Mouse (Mus musculus) midbrain, embryonic 13.5 days (tissue): Measurements from ENCODE around the gene Ptov1. TPM values are rescaled to one million over a fixed set of nuclear protein-coding genes. Genes with fewer than 3 reads are reported as not detected.

ENCODE experiments used
- ATAC-seq: fragments of 200-750 bp; cut with Nextera tagmentation; 2 replicates; pipeline ENCODE4 v1.8.0; 2017; ENCODE audit warnings: mild to moderate bottlenecking, moderate TSS enrichment, moderate library complexity
- H3K27ac ChIP-seq: fragments of 300-500 bp; sonication (generic); 2 replicates; pipeline ENCODE4 v1.5.1; 2015; ENCODE audit warnings: inconsistent platforms, mild to moderate bottlenecking, moderate library complexity
- H3K27me3 ChIP-seq: fragments of 300-500 bp; sonication (generic); 2 replicates; pipeline ENCODE4 v1.6.1; 2015; ENCODE audit warnings: mild to moderate bottlenecking, inconsistent platforms
- H3K36me3 ChIP-seq: fragments of 300-500 bp; sonication (generic); 2 replicates; pipeline ENCODE4 v1.6.1; 2015; ENCODE audit warnings: mild to moderate bottlenecking, inconsistent platforms
- H3K4me1 ChIP-seq: fragments of 300-500 bp; sonication (generic); replicated peaks from 2 replicates; pipeline ENCODE4 v1.6.1; 2015; ENCODE audit warnings: inconsistent platforms
- H3K4me2 ChIP-seq: fragments of 300-500 bp; sonication (generic); replicated peaks from 2 replicates; pipeline ENCODE4 v1.6.1; 2015; ENCODE audit warnings: moderate library complexity, mild to moderate bottlenecking, inconsistent platforms
- H3K4me3 ChIP-seq: fragments of 300-500 bp; sonication (generic); replicated peaks from 2 replicates; pipeline ENCODE4 v1.5.1; 2015; ENCODE audit warnings: mild to moderate bottlenecking, inconsistent platforms
- H3K9ac ChIP-seq: fragments of 300-500 bp; sonication (generic); replicated peaks from 2 replicates; pipeline ENCODE4 v1.6.1; 2015; ENCODE audit warnings: mild to moderate bottlenecking, inconsistent platforms
- H3K9me3 ChIP-seq: fragments of 300-500 bp; sonication (generic); 2 replicates; pipeline ENCODE4 v1.6.1; 2016; ENCODE audit warnings: mild to moderate bottlenecking, inconsistent platforms
- WGBS: fragments of 180-500 bp; shearing (Covaris S2); methylation state at CpG from one replicate; pipeline ENCODE4 v1.1.7; 2015; 5-methylcytosine and 5-hydroxymethylcytosine counted together
- polyA plus RNA-seq: library from polyadenylated mRNA; unstranded; fragments of >200 nt; fragmentation: Nextera tagmentation; extraction: Ambion mirVana; gene quantifications from 2 replicates; pipeline ENCODE4 v1.2.1, GENCODE M21; 2015

The Ptov1 gene
- 524 and 584 TPM in 2 replicates for polyA plus RNA-seq

DNA sequence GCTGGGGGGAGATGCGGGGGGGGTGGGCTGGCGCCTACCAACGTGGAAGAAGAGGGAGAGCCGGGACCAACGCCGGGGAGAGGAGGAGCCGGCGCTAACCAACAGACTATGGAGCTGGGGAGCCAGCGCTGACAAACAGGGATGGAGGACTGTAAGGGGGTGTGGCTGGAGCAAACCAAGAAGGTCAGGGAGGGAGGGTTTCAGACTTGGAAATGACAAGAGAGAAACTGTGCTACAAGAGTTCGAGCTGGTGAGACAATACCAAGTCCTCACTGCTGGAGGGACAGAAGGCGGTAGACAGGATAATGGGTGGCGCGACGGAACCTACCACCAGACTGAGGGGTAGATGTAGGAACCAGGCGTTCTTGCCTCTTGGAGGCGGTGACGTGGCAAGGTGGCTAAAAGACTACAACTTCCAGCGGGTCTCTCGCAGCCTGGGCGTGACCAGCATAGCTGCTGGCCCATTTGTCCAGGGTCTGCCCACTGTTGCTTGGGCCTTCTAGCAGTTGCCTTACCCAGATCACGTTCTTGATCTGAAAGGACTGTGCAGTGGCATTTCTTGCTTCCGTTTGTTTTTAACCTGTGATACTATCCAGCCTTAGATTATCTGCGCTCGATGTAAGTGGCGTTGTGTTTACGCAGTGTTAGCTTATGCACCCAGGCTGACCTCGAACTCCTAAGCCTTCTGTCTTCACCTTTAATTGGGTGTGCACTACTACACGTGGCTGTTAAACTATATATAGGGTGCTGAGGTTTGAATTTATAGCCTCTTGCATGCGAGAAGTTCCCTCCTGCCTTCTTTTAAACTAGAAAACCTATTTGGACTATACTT, at the start of gene Ptov1:
Gene Ptov1 (minus strand): TSS at position 92 of the 832 bp plus-strand sequence.
- peak; percentile 96 for ATAC-seq
- H3K4me2 ChIP-seq: peak within 1 kb of the TSS; percentile 96
- no peaks in the 10 kb centered on the region for H3K27me3 ChIP-seq
- H3K9ac ChIP-seq: peak within 1 kb of the TSS; percentile 99
- WGBS: 11% methylated on average over 29 of the region's 29 CpGs
- H3K9me3 ChIP-seq: no peaks in the 10 kb centered on the region
- H3K4me3 ChIP-seq: peak within 1 kb of the TSS; percentile 85
- peaks cover 21% of the 10 kb centered on the region for H3K36me3 ChIP-seq
- H3K4me1 ChIP-seq: peaks cover 48% of the 10 kb centered on the region
- H3K27ac ChIP-seq: peak within 1 kb of the TSS; percentile 100

DNA sequence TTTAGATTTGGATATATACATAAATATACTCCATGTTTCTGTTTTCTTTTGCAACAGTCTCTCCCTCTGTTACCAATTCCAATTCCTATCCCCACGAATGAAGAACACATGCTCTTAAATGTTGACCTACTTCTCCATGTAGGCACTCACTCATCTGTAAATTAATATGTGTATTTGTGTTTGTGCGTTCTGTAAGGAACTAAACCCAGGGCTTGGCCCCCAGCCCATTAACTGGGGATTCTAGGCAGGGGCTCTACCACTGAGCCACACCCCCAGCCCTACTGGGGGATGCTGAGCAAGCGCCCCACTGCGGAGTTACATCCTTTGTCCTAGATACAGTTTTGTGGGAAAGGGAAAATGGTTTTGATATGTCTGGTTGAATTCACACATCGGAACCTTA, 49.5 kb upstream of the Ptov1 start:
- H3K4me3 ChIP-seq: no peak overlapping the region
- H3K9me3 ChIP-seq: no peaks in the 10 kb centered on the region
- peaks cover 73% of the 10 kb centered on the region for H3K36me3 ChIP-seq
- no peaks in the 10 kb centered on the region for H3K4me1 ChIP-seq
- no peak overlapping the region for H3K4me2 ChIP-seq
- WGBS: 89% methylated on average over 5 of the region's 5 CpGs
- H3K27ac ChIP-seq: no peak overlapping the region
- H3K9ac ChIP-seq: peak overlapping the region; percentile 45; the same call in 1 of the 2 replicates
- no peaks in the 10 kb centered on the region for H3K27me3 ChIP-seq
- no peak for ATAC-seq

DNA sequence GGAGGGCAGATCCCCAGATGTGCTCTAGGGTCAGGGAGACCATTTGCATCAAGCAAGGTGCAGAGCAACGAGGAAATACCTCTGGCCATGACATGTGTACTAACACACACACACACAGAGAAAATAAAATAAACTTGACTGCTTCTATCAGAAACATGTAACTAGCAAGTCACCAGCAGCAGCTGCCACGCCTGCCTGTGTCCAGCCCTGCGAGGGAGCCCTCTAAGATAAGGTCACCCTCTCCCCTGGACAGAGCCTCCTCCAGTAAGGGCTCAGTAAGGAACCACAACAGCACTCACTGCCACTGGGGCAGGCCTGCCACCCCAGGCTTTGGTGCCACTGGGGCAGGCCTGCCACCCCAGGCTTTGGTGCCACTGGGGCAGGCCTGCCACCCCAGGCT, 48.6 kb upstream of the Ptov1 start:
- Histone ChIP-seq H3K9me3 (no peaks in the 10 kb centered on the region), H3K36me3 (peaks cover 74% of the 10 kb centered on the region), H3K27ac (no peak overlapping the region), H3K9ac (no peak overlapping the region), H3K4me3 (no peak overlapping the region), H3K4me1 (no peaks in the 10 kb centered on the region), H3K4me2 (no peak overlapping the region), H3K27me3 (no peaks in the 10 kb centered on the region)
- 91% methylated on average over 3 of the region's 3 CpGs for WGBS
- no peak for ATAC-seq

DNA sequence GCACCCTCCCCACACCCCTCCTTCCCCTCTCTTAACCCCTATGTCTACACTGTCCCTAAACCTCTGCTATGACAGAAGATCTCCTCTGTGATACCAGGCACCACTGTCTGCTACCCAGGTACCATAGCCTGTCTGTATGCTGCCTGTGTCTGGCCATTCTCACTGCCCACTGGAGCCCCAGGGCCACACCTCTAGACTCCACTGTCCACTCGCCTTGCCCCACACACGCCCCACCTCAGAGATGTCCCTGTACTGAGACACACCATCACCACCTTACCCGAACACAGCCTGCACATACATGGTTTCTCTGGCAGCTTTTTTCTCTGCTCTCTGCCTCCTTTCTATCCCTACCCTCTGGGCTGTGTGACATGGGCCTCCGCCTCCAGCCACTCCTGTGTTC, 47.3 kb upstream of the Ptov1 start:
- Histone ChIP-seq H3K4me2 (no peak overlapping the region), H3K27ac (no peak overlapping the region), H3K9ac (no peak overlapping the region), H3K36me3 (peaks cover 73% of the 10 kb centered on the region), H3K9me3 (no peaks in the 10 kb centered on the region), H3K27me3 (no peaks in the 10 kb centered on the region), H3K4me3 (no peak overlapping the region), H3K4me1 (no peaks in the 10 kb centered on the region)
- WGBS: 97% methylated on average over 4 of the region's 4 CpGs
- ATAC-seq: no peak

DNA sequence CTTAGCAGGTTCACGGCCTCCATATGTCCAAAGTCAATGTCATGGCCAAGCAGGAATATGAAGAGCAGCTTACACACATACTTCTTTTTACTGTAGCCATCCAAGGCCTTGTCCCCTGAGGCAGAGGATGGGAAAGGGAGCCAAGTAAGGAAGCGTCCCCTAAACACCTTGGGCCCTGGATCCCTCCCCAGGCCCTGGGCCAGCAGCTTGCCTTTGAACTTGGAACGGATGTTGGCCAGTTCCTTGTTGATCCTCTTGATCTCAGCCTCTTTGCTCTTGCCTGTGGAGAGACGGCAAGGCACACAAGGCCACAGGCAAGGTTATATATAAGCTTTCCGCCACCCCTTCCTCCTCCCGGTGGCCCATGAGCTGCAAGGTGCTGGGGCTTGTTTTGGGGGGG, 46.6 kb upstream of the Ptov1 start:
- no peak for ATAC-seq
- peaks cover 75% of the 10 kb centered on the region for H3K36me3 ChIP-seq
- H3K27ac ChIP-seq: no peak overlapping the region
- H3K4me2 ChIP-seq: no peak overlapping the region
- no peaks in the 10 kb centered on the region for H3K4me1 ChIP-seq
- WGBS: 90% methylated on average over 6 of the region's 6 CpGs
- H3K27me3 ChIP-seq: no peaks in the 10 kb centered on the region
- no peak overlapping the region for H3K9ac ChIP-seq
- no peaks in the 10 kb centered on the region for H3K9me3 ChIP-seq
- H3K4me3 ChIP-seq: no peak overlapping the region

DNA sequence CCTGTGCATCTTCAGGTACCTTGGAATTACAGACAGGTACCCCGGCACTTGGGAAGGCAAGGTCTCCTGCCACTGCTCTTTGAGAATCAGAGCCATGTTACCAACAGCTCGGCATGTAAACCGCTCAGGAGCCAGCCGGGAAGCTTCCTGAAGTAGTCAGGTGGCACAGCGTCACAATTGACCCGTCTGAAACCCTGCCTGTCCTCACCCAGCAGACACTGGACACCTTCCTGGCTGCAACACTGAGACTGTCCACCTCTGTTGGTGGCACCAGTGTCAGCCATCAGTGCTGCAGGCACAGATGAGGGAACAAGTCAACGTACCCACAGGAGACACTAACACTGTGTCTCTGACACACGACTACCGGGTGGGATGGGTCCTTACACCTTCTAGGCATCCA, 45.7 kb upstream of the Ptov1 start:
- Histone ChIP-seq H3K36me3 (peaks cover 82% of the 10 kb centered on the region), H3K4me3 (no peak overlapping the region), H3K27me3 (no peaks in the 10 kb centered on the region), H3K27ac (no peak overlapping the region), H3K9me3 (no peaks in the 10 kb centered on the region), H3K4me1 (no peaks in the 10 kb centered on the region), H3K4me2 (no peak overlapping the region), H3K9ac (no peak overlapping the region)
- 96% methylated on average over 9 of the region's 9 CpGs for WGBS
- no peak for ATAC-seq

DNA sequence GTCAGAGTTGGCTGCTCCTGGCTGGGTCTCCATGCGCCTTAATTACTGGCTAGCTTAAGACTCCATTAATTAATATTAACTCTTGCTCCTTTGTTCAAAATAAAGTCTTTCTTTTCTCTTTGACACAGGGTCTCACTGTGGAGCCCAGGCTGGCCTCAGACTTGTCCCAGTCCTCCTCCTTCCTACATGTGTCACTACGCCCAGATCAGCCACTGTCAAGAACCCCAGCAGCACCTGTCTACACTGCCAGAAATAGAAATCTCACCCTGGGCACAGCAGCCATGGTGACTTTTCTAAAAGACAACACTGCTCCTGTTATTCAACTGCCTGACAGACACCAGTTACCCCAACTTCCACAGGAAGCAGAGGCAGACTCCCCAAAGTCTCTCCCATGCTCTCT, 44.8 kb upstream of the Ptov1 start:
- no peaks in the 10 kb centered on the region for H3K4me1 ChIP-seq
- no peaks in the 10 kb centered on the region for H3K9me3 ChIP-seq
- no peak overlapping the region for H3K9ac ChIP-seq
- H3K27ac ChIP-seq: no peak overlapping the region
- no peak for ATAC-seq
- H3K27me3 ChIP-seq: no peaks in the 10 kb centered on the region
- H3K4me2 ChIP-seq: no peak overlapping the region
- H3K4me3 ChIP-seq: no peak overlapping the region
- peaks cover 82% of the 10 kb centered on the region for H3K36me3 ChIP-seq
- 95% methylated on average over 2 of the region's 2 CpGs for WGBS

DNA sequence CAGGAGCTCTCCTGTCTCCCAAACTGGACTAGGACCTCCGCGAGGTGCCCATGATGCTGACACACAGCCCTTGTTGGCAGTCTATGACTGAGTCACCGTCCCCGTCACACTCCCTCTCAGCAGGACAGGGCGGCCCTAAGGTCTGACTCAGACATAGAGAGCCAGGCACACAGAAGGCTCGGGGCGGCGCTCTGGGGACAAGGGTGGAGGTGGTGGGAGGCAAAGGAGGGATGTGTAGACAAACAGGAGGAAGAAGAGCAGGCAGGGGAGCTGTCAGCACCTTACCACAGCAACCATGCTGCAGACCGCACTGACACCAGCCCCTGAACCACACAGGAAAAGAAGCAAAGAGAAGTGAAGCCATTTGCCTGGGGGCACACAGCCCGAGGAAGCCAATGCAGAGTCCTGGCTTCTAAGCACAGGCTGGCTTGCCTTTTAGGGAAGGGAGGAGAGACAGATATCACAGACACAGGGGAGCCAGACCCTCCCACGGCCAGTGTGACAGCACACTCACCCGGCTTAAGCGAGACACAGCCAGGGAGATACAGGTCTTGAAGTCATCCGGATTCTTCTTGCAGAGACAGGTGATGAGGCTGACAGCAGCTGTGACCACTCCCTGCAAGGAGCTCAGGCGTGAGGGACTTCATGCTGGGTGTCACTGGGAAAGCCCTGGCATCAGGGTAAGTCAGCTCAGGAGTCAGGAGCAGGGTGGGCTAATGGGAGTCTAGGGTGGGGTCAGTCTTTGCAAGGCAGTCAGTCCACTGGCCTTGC, 39.3 kb upstream of the Ptov1 start:
- no peaks in the 10 kb centered on the region for H3K27me3 ChIP-seq
- ATAC-seq: no peak
- no peak overlapping the region for H3K4me3 ChIP-seq
- no peaks in the 10 kb centered on the region for H3K9me3 ChIP-seq
- H3K36me3 ChIP-seq: peaks cover 98% of the 10 kb centered on the region
- no peaks in the 10 kb centered on the region for H3K4me1 ChIP-seq
- H3K4me2 ChIP-seq: no peak overlapping the region
- H3K9ac ChIP-seq: no peak overlapping the region
- 91% methylated on average over 15 of the region's 15 CpGs for WGBS
- no peak overlapping the region for H3K27ac ChIP-seq

DNA sequence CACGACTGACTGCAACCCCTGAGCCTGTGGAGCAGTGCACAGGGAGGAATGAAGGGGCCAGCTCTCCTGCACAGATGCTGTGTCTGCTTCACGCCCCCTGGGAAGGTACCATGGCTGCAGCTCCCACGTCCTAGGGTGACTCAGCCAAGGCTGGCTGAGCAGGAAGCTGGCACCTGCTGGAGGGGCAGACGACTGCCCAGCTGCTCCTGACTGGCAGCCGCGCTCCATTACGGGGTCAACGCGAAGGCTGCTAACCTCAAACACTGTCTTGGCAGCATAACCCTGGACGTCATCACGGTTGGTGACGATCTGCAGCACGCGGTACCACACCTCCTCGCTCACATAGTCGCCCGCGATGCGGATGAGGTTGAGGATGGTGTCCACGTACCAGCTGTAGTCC, 35.8 kb upstream of the Ptov1 start:
- no peaks in the 10 kb centered on the region for H3K27me3 ChIP-seq
- peaks cover 15% of the 10 kb centered on the region for H3K4me1 ChIP-seq
- H3K4me2 ChIP-seq: no peak overlapping the region
- H3K9ac ChIP-seq: no peak overlapping the region
- H3K36me3 ChIP-seq: peaks cover 98% of the 10 kb centered on the region
- ATAC-seq: no peak
- H3K4me3 ChIP-seq: no peak overlapping the region
- no peak overlapping the region for H3K27ac ChIP-seq
- H3K9me3 ChIP-seq: no peaks in the 10 kb centered on the region
- WGBS: 92% methylated on average over 20 of the region's 20 CpGs

DNA sequence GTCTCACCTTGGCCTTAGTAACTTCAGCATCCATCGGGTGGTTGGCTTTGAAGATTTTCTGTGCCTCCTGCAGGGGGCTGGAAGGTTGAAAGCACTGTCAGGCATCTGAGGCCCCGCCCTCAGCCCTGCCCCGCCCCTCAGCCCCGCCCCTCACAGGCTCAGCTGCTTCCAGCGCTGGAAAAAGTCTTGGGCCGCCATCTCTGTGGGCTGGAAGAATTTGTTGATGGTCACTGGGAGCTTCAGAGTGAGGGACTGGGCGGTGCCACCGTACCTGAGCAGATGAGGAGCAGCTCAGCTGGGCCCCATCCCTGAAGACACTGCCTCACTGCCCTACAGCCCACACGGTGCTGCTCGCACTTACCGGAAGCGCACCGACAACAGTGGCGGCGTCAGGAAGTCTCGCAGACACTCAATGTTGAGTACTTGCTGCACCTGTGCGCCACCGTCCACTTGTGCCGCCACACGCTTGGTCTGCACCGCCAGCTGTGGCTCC, 31.7 kb upstream of the Ptov1 start:
- H3K27me3 ChIP-seq: no peaks in the 10 kb centered on the region
- no peaks in the 10 kb centered on the region for H3K9me3 ChIP-seq
- H3K27ac ChIP-seq: peak overlapping the region; percentile 47; the same call in 1 of the 2 replicates
- H3K4me1 ChIP-seq: peaks cover 44% of the 10 kb centered on the region
- peaks cover 76% of the 10 kb centered on the region for H3K36me3 ChIP-seq
- WGBS: 14% methylated on average over 21 of the region's 21 CpGs
- peak; percentile 31; the same call in 1 of the 2 replicates for ATAC-seq
- peak overlapping the region; percentile 46 for H3K4me2 ChIP-seq
- H3K4me3 ChIP-seq: peak overlapping the region; percentile 18
- peak overlapping the region; percentile 49 for H3K9ac ChIP-seq

DNA sequence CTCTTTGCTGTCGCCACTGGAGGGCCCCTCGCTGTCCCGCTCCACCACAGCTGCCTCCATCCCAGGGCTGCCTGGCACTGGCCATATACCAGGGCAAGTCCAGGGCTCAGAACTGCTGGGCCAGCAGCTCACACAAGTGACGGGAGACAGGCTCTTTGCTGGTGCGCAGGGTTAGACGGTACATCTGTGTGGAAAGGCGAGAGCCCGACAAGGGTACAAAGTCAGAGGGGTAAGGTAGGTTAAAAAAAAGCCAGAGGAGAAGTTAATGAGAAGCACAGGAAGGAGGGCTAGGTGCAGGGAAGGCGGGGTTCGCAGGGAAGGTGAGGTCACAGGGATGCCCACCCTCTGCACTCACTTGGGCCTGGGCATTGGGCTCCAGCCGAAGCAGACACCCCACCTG, 31.0 kb upstream of the Ptov1 start:
- Histone ChIP-seq H3K27ac (peak overlapping the region; percentile 36; the same call in 1 of the 2 replicates), H3K4me1 (peaks cover 46% of the 10 kb centered on the region), H3K4me3 (no peak overlapping the region), H3K9me3 (no peaks in the 10 kb centered on the region), H3K9ac (0 out of 2 replicates have a peak overlapping the region, but pooled peaks have one; percentile 14), H3K36me3 (peaks cover 69% of the 10 kb centered on the region), H3K27me3 (no peaks in the 10 kb centered on the region), H3K4me2 (no peak overlapping the region)
- WGBS: 83% methylated on average over 11 of the region's 11 CpGs
- no peak for ATAC-seq

DNA sequence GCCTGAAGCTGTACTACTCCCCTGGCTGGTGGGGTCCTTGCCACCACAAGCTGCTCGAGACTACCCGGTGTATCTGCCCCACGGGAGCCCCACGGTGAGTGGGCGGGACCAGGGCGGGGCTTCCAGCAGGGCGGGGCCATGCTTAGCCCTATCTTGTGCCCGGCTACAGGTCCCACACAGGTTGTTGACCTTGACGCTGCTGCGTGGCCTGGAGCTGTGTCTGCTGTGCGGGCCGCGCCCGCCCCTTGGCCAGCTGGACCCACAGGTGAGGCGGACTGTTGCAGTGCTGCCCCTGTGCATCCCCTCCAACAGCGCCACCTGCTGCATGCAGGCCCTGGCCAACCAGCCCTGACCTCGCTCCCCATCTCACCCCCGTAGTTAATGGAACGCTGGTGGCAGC, 29.0 kb upstream of the Ptov1 start:
- no peak overlapping the region for H3K27ac ChIP-seq
- 44% methylated on average over 19 of the region's 19 CpGs for WGBS
- H3K27me3 ChIP-seq: no peaks in the 10 kb centered on the region
- H3K9ac ChIP-seq: peak overlapping the region; percentile 39; the same call in 1 of the 2 replicates
- 0 out of 2 replicates have a peak overlapping the region, but pooled peaks have one; percentile 20 for H3K4me2 ChIP-seq
- H3K9me3 ChIP-seq: no peaks in the 10 kb centered on the region
- H3K4me3 ChIP-seq: no peak overlapping the region
- peaks cover 49% of the 10 kb centered on the region for H3K36me3 ChIP-seq
- ATAC-seq: no peak
- peaks cover 63% of the 10 kb centered on the region for H3K4me1 ChIP-seq
